Mouse (Mus musculus): ENCODE measurements around the gene Mob3b. TPM values are rescaled to one million over a fixed set of nuclear protein-coding genes. Genes with fewer than 3 reads are reported as not detected.
A peak's percentile ranks its signal among the peaks of the same experiment; 100 is the strongest.

The Mob3b gene
- total RNA-seq, 1 experiment from 2014 or later: 36.2 TPM

GRCm38 (mm10) chr4:35113516-35114248 is 43.6 kb downstream of the Mob3b start:
- DNase-seq: no peak

GRCm38 (mm10) chr4:35112452-35112851 is 44.8 kb downstream of the Mob3b start:
- no peak for DNase-seq

- no peak for DNase-seq
These were observed 52.0 kb downstream of the Mob3b start for GRCm38 (mm10) chr4:35105115-35105773.

- no peak for DNase-seq
These were observed 56.1 kb downstream of the Mob3b start for GRCm38 (mm10) chr4:35101201-35101600.

- DNase-seq: peak; percentile 85
These were observed 57.2 kb downstream of the Mob3b start for GRCm38 (mm10) chr4:35099865-35100780.

- DNase-seq: no peak
These were observed 57.9 kb downstream of the Mob3b start for GRCm38 (mm10) chr4:35099210-35099864.

DNA sequence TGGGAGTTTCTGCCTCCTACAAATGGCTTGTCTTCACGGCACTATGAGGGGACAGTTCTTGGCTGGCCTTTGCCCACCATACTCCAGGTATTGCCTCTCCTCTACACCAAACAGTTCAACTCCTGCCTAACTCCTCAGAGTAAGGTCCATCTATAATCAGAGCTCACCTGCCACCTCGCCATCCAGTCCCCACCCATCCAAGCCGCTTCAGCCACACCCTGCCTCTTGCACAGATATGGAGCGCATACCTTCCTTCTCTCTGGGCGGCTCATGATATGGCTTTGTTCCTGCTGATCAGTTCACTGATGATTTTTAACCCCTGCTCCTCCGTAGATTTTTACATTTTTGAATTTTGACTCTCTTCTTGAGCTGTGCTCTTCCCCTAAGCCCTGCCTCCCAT is 58.7 kb downstream of the Mob3b start:
- no peak for DNase-seq

- DNase-seq: no peak
These were observed 60.8 kb downstream of the Mob3b start for GRCm38 (mm10) chr4:35096226-35097175.

DNA sequence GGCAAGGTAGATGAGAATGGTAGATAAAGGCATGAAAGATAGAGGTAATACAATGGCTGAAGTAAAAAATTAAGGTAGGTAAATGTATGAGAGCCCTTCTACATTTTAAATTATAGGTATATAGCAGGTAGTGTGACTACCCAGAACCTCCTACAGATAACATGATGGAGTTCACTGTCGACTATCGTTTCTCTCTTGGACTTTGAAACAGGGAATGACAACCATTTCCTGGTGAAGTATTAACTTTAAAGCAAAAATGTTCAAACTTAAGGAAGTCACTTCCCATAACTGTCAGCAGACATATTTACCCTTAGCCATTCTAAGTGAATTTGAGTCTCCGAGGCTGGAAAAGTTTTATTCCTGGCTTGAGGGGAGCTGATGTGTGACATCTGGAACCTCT is 64.8 kb downstream of the Mob3b start:
- no peak for DNase-seq

GRCm38 (mm10) chr4:35091157-35091784 is 66.0 kb downstream of the Mob3b start:
- no peak for DNase-seq

DNA sequence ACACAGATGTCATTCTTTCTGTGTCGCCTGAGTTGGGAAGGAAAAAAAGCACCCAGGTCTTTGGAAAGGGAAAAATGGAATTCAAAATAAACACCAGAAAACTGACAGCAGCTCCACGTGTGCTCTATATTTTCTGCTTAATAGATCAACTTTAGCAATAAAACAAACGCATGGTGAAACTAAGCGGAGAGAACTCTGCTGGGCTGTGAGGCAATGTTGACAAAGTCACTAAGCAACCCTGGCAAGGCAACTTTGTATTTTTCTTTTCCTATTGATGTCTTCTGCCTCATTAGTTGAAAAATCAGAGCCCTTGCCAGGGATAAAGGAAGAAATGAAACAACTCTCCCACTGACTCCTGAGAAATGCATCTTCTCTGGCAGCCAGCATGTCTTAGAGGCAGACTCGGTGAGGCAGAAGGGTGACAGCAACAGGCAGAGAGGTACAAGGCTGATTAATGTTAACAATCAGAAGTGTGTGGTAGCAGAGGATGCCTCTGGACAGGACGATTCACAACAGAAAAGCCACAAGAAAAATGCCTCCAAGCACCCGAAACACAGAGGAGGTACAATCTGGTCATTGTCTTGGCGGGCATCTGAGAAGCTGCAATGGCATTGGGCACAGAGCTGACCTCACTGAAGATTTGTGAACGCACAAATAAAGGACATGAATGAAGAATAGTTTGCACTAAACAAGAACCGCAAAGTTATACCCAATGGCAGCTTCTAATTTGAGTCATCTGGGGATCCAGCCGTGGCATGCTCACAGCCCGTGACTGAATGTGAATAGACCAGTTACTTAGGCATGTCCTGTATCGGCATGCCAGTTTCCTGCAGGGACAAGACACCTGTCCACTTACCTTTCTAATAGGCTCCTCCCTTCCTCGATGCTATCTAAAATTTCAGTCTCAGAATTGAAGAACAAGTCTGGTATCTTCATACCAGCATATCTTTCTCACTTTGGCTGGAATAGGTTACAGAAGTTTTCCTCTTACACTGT is 67.7 kb downstream of the Mob3b start:
- no peak for DNase-seq

DNA sequence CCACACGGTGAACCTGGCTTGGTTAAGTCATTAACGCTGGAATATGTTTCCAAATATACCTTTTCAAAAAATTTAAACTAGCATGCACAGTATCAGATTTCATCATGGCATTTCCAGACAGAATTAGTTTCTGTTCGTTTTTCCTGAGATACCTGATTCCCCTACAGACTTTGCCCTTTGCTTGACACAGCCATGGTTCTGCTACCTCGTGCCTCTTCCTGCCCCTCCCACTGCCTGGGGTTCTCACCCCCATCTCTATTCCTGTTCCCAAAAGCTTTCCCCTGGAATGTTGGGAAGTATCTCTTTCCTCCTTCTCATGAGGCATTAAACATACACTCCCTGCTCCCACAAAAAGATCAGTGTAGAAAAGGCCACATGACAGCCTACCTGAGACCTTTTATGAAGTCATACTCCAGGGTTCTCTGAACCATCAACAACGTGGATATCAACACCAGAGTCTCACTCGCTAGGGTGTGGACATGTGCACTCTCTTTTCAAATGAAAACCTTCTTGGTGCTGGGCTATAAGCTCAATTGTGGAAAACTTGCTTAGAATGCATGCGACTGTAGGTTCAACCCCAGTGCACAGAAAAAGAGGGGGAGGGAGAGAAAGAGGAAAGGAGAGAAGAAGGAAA is 71.1 kb downstream of the Mob3b start:
- DNase-seq: no peak

DNA sequence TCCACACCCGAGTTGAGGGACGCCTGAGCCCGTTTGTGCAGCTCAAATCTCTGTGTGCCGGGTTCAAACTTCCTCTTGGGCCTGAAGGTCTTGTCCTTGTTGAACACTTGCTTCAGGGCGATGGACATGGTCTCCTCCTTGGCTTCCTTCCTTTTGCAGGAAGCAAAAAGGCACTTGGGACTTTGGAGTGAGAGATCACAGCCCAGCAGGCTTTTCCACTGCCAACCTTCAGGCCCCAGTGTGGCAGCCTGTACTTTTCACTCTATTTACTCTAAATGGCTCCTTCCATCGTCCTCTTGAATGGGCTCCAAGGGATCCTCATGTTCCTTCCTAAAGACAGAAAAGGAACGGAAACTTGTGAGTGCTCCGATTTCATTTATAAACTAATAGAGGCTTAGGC is 73.2 kb downstream of the Mob3b start:
- DNase-seq: no peak

GRCm38 (mm10) chr4:35082476-35083114 is 74.7 kb downstream of the Mob3b start:
- DNase-seq: no peak

GRCm38 (mm10) chr4:35080285-35080684 is 77.0 kb downstream of the Mob3b start:
- DNase-seq: no peak

GRCm38 (mm10) chr4:35068739-35069138 is 88.5 kb downstream of the Mob3b start:
- DNase-seq: no peak

DNA sequence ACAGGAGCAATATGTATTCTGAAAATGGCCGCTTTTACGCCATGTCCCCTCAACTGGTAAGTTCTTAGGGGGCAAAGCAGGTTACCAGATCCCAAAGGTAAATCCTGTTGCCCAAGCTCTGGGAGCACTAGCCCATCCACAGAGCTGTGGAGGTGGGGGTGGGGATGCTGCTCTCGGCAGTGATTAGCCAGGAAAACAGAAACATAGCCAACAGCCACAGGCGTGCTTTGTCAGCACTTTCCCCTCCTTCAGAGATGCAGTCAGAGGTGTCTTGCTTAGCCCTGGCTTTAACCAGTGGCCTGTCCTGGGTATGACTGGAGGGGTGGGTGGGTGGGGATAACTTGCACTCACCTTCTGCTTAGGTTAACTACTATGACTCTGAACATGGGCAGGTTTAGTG is 91.1 kb downstream of the Mob3b start:
- no peak for DNase-seq
